8 mouse cellular contexts compared by ENCODE assay signal in the genomic region with DNA sequence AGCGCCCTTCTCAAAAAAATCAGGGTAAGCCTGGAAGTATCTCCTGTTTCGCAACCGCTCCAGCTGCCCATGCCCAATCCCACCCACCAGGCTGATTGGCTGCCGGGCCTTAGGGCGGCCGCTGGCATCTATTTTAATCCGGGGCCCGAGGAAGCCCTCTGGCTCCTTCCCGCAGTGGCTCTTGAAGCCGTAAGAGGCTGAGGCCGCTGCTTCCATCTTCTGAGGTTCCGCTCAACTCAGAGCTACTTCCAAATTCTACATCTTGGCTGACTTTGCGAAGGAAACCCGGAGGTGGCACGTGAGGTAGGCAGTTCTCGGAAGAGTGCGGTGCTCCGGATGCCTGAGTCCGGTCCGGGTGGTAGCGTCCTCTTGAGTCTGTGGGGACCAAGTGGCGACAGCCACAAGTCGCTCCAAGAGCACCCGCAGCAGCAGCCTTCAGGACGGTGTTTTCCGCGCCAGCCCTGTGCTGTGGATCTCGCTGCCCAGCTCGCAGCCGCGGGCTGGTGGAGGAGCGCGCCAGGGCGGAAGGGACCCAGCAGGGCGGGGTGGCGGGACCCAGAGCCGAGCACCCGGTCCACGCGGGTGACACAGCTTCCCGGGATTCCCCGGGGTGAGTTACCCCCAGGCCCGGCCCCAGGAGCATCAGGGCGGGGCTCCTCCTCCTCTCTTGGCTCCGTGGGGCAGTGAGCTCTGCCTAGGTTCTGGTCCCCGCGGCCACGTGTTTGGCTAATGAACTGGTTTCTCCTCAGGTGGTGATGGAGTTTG. TPM values are rescaled to one million over a fixed set of nuclear protein-coding genes. Genes with fewer than 3 reads are reported as not detected.
A peak's percentile ranks its signal among the peaks of the same experiment; 100 is the strongest.
DNase-seq lines count a peak whose midpoint lies in the region; ATAC-seq lines count a peak whose summit lies in the region.

A gene (plus strand): TSS at position 161 of the 765 bp plus-strand sequence.

- peak within 1 kb of the TSS; percentile 55 for H3K4me3 ChIP-seq in forebrain, embryonic 11.5 days (ENCODE audit: low read depth, low read length)
- peak within 1 kb of the TSS; percentile 58 for H3K4me3 ChIP-seq in heart, embryonic 15.5 days
- H3K4me3 ChIP-seq in liver, embryonic 13.5 days (replicated peaks) = peak within 1 kb of the TSS; percentile 59
- peak within 1 kb of the TSS; percentile 44 for H3K4me3 ChIP-seq in stomach, embryonic 14.5 days (ENCODE audit: low read depth, low read length)

- H3K36me3 ChIP-seq in forebrain, embryonic 11.5 days (ENCODE audit: control insufficient read depth, insufficient read depth, low read length) = no peaks in the 10 kb centered on the region
- H3K36me3 ChIP-seq in heart, embryonic 15.5 days = no peaks in the 10 kb centered on the region
- H3K36me3 ChIP-seq in liver, embryonic 13.5 days = no peaks in the 10 kb centered on the region
- no peaks in the 10 kb centered on the region for H3K36me3 ChIP-seq in stomach, embryonic 14.5 days (ENCODE audit: control insufficient read depth, insufficient read depth, low read length)

- peak; percentile 17 to 39 for DNase-seq in CD8-positive naive resting alpha-beta T cell, adult 2 months (ENCODE audit: low read depth in 2 of 2, low spot score in 2 of 2)
- DNase-seq in c-Kit-positive CD71-negative TER-119-negative erythroid progenitor cells, embryonic 14.5 days (ENCODE audit: low read depth) = peak; percentile 35
- peak; percentile 73 for DNase-seq in forebrain, embryonic 11.5 days (ENCODE audit: low spot score)
- peak; percentile 43 for DNase-seq in kidney, postnatal 14 days
- peak; percentile 2 for DNase-seq in liver, embryonic 13.5 days
- DNase-seq in naive thymus-derived CD4-positive, alpha-beta T cell, adult 2 months (ENCODE audit: low read depth) = peak; percentile 73

- H3K4me1 ChIP-seq in forebrain, embryonic 11.5 days (replicated peaks; ENCODE audit: control insufficient read depth, insufficient read depth, low read length) = 0 out of 2 replicates have a peak, but pooled peaks cover 3% of the 10 kb centered on the region
- peaks cover 6% of the 10 kb centered on the region; the same call in 1 of the 2 replicates for H3K4me1 ChIP-seq in heart, embryonic 15.5 days (replicated peaks)
- H3K4me1 ChIP-seq in liver, embryonic 13.5 days (replicated peaks) = peaks cover 9% of the 10 kb centered on the region
- H3K4me1 ChIP-seq in stomach, embryonic 14.5 days (ENCODE audit: control insufficient read depth, insufficient read depth, low read length) = no peaks in the 10 kb centered on the region

- peak within 1 kb of the TSS; percentile 66 for H3K9ac ChIP-seq in forebrain, embryonic 11.5 days (ENCODE audit: low read length)
- H3K9ac ChIP-seq in heart, embryonic 15.5 days = peak within 1 kb of the TSS; percentile 55
- peak within 1 kb of the TSS; percentile 43 for H3K9ac ChIP-seq in liver, embryonic 13.5 days
- H3K9ac ChIP-seq in stomach, embryonic 14.5 days (replicated peaks; ENCODE audit: low read depth, low read length) = peak within 1 kb of the TSS; percentile 30; the same call in 1 of the 2 replicates

- no peaks in the 10 kb centered on the region for H3K27me3 ChIP-seq in forebrain, embryonic 11.5 days (ENCODE audit: control insufficient read depth, insufficient read depth, low read length)
- H3K27me3 ChIP-seq in heart, embryonic 15.5 days = no peaks in the 10 kb centered on the region
- peaks cover 21% of the 10 kb centered on the region for H3K27me3 ChIP-seq in liver, embryonic 13.5 days
- H3K27me3 ChIP-seq in stomach, embryonic 14.5 days (ENCODE audit: control insufficient read depth, insufficient read depth, low read length) = no peaks in the 10 kb centered on the region

- under 1% methylated on average over 47 of the region's 48 CpGs for WGBS in forebrain, embryonic 11.5 days
- WGBS in heart, embryonic 15.5 days = under 1% methylated on average over 48 of the region's 48 CpGs
- WGBS in liver, embryonic 13.5 days (ENCODE audit: insufficient replicate concordance) = under 1% methylated on average over 48 of the region's 48 CpGs
- under 1% methylated on average over 48 of the region's 48 CpGs for WGBS in stomach, embryonic 14.5 days

- no peaks in the 10 kb centered on the region for H3K9me3 ChIP-seq in forebrain, embryonic 11.5 days (ENCODE audit: control insufficient read depth, low read length)
- H3K9me3 ChIP-seq in heart, embryonic 15.5 days (replicated peaks) = no peaks in the 10 kb centered on the region
- H3K9me3 ChIP-seq in liver, embryonic 13.5 days (replicated peaks) = no peaks in the 10 kb centered on the region
- H3K9me3 ChIP-seq in stomach, embryonic 14.5 days (ENCODE audit: control insufficient read depth, low read depth, low read length) = no peaks in the 10 kb centered on the region

- peak; percentile 91 for ATAC-seq in forebrain, embryonic 11.5 days (replicated peaks; ENCODE audit: low FRiP score)
- peak; percentile 79 for ATAC-seq in heart, embryonic 15.5 days (replicated peaks; ENCODE audit: insufficient number of reproducible peaks, insufficient read depth, low FRiP score, low read depth)
- peak; percentile 65 for ATAC-seq in liver, embryonic 13.5 days (ENCODE audit: low read depth)
- ATAC-seq in stomach, embryonic 14.5 days (ENCODE audit: insufficient number of reproducible peaks, insufficient read depth, low FRiP score, low read depth) = peak; percentile 85

- H3K27ac ChIP-seq in forebrain, embryonic 11.5 days (ENCODE audit: low read depth, low read length) = no peak within 1 kb of the TSS
- H3K27ac ChIP-seq in heart, embryonic 15.5 days = peak within 1 kb of the TSS; percentile 35
- no peak within 1 kb of the TSS for H3K27ac ChIP-seq in liver, embryonic 13.5 days
- H3K27ac ChIP-seq in stomach, embryonic 14.5 days (ENCODE audit: low read length) = no peak within 1 kb of the TSS

- H3K4me2 ChIP-seq in forebrain, embryonic 11.5 days (ENCODE audit: low read depth, low read length, severe bottlenecking) = peak within 1 kb of the TSS; percentile 96
- peak within 1 kb of the TSS; percentile 94 for H3K4me2 ChIP-seq in heart, embryonic 15.5 days
- H3K4me2 ChIP-seq in liver, embryonic 13.5 days = peak within 1 kb of the TSS; percentile 81
- peak within 1 kb of the TSS; percentile 89 for H3K4me2 ChIP-seq in stomach, embryonic 14.5 days (replicated peaks; ENCODE audit: low read depth, low read length)

RNA-seq across cellular contexts. Expression of the gene that starts here (rescaled TPM):
- polyA plus RNA-seq in forebrain, embryonic 11.5 days (2014; fragmentation: Nextera tagmentation; extraction: Ambion mirVana) = 0.97 and 1.4 TPM in 2 replicates
- 1.5 and 1.8 TPM in 2 replicates for polyA plus RNA-seq in heart, embryonic 15.5 days (2015; fragmentation: Nextera tagmentation; extraction: Ambion mirVana)
- polyA plus RNA-seq in liver, embryonic 13.5 days (2015; fragmentation: Nextera tagmentation; extraction: Ambion mirVana) = 0.37 and 0.81 TPM in 2 replicates
- polyA plus RNA-seq in stomach, embryonic 14.5 days (2014; fragmentation: Nextera tagmentation; extraction: Ambion mirVana) = 1.6 and 3.9 TPM in 2 replicates

Comparison
In these comparisons a context has a peak if more than half of its experiments do, and no peak if none do; other contexts are left out.
1. Peak in DNase-seq, ATAC-seq, H3K4me3 ChIP-seq, H3K9ac ChIP-seq and H3K4me2 ChIP-seq in liver, embryonic 13.5 days; RNA of the gene not detected or under 1 TPM.
2. DNase-seq: peak in every context shown above with its lines; median percentile 73 in forebrain, embryonic 11.5 days; 73 in naive thymus-derived CD4-positive, alpha-beta T cell, adult 2 months; 43 in kidney, postnatal 14 days; 35 in c-Kit-positive CD71-negative TER-119-negative erythroid progenitor cells, embryonic 14.5 days; 28 in CD8-positive naive resting alpha-beta T cell, adult 2 months; 2 in liver, embryonic 13.5 days.